ENCODE assay signal across 13 mouse cellular contexts in genomic region chr17:56805784-56806183, GRCm38 (mm10). TPM values are rescaled to one million over a fixed set of nuclear protein-coding genes. Genes with fewer than 3 reads are reported as not detected.
DNase-seq lines count a peak whose midpoint lies in the region; ATAC-seq lines count a peak whose summit lies in the region.
"Had no signal": no experiment of that assay in that cellular context is flagged by ENCODE, and none has a peak within 500 bp of the region (broad histone marks: within the 10 kb centered on the region; RNA-seq: fewer than 3 reads in every experiment).

No protein-coding gene starts in this region.

- H3K36me3 ChIP-seq in limb, embryonic 12.5 days: peaks cover 6% of the 10 kb centered on the region; the same call in 1 of the 2 replicates
- no peaks in the 10 kb centered on the region for H3K36me3 ChIP-seq in limb, embryonic 10.5 days

- no peaks in the 10 kb centered on the region for H3K9me3 ChIP-seq in limb, embryonic 12.5 days
- no peaks in the 10 kb centered on the region for H3K9me3 ChIP-seq in limb, embryonic 10.5 days (replicated peaks)
- H3K9me3 ChIP-seq: embryonic facial prominence, embryonic 12.5 days; forebrain, embryonic 10.5 days; liver, embryonic 15.5 days had no signal

- no peak overlapping the region for H3K4me3 ChIP-seq in limb, embryonic 12.5 days (replicated peaks)
- H3K4me3 ChIP-seq in limb, embryonic 10.5 days: no peak overlapping the region
- H3K4me3 ChIP-seq: embryonic facial prominence, embryonic 12.5 days; forebrain, embryonic 10.5 days; liver, embryonic 15.5 days had no signal

- no peak overlapping the region for H3K27ac ChIP-seq in limb, embryonic 12.5 days
- no peak overlapping the region for H3K27ac ChIP-seq in limb, embryonic 10.5 days
- H3K27ac ChIP-seq: embryonic facial prominence, embryonic 12.5 days; forebrain, embryonic 10.5 days; liver, embryonic 15.5 days had no signal

- peaks cover 10% of the 10 kb centered on the region for H3K27me3 ChIP-seq in limb, embryonic 12.5 days
- peaks cover 33% of the 10 kb centered on the region for H3K27me3 ChIP-seq in limb, embryonic 10.5 days (ENCODE audit: low read depth, poor library complexity, severe bottlenecking)
- H3K27me3 ChIP-seq: liver, embryonic 15.5 days had no signal

- H3K4me2 ChIP-seq in limb, embryonic 12.5 days: no peak overlapping the region
- H3K4me2 ChIP-seq: embryonic facial prominence, embryonic 12.5 days; liver, embryonic 15.5 days had no signal

- no peak for ATAC-seq in limb, embryonic 12.5 days (ENCODE audit: insufficient number of reproducible peaks, insufficient read depth, low FRiP score, low TSS enrichment, low read depth)

- peak overlapping the region; percentile 27; the same call in 1 of the 2 replicates for H3K9ac ChIP-seq in limb, embryonic 12.5 days (replicated peaks)
- H3K9ac ChIP-seq: embryonic facial prominence, embryonic 12.5 days; liver, embryonic 15.5 days had no signal

- peak; percentile 22 for DNase-seq in embryo, embryonic 10.5 days (ENCODE audit: low spot score)
- DNase-seq in embryo, embryonic 9.5 days (ENCODE audit: extremely low spot score): no peak
- no peak for DNase-seq in limb, embryonic 10.5 days (ENCODE audit: low spot score)
- DNase-seq in 416B (ENCODE audit: low read depth): peak; percentile 65
- peak; percentile 41 for DNase-seq in NIH3T3 (ENCODE audit: low read depth)
- DNase-seq in right cerebral cortex, adult 18-20 months: no peak
- no peak for DNase-seq in thymus, postnatal 25 days
- DNase-seq: cerebellum, adult 18-20 months; right cerebral cortex, postnatal 14 days had no signal

- WGBS in limb, embryonic 12.5 days: 65% methylated on average over 1 of the region's 1 CpGs
- 93% methylated on average over 1 of the region's 1 CpGs for WGBS in limb, embryonic 10.5 days

- H3K4me1 ChIP-seq in limb, embryonic 12.5 days (replicated peaks): peaks cover 11% of the 10 kb centered on the region
- H3K4me1 ChIP-seq in limb, embryonic 10.5 days: peaks cover 8% of the 10 kb centered on the region

RNA-seq across cellular contexts. Expression of gene Rfx2, which starts 25.0 kb away (rescaled TPM):
- polyA plus RNA-seq in limb, embryonic 12.5 days (2016; fragmentation: Nextera tagmentation; extraction: Ambion mirVana): 3.6 and 4.1 TPM in 2 replicates
- polyA plus RNA-seq in limb, embryonic 10.5 days (2016; fragmentation: Nextera tagmentation; extraction: Ambion mirVana): 3.2 and 4.5 TPM in 2 replicates

RNA-seq across cellular contexts. Expression of gene Prr22, which starts 35.7 kb away (rescaled TPM):
- polyA plus RNA-seq in limb, embryonic 12.5 days (2016; fragmentation: Nextera tagmentation; extraction: Ambion mirVana): 0.69 and 1.3 TPM in 2 replicates
- polyA plus RNA-seq in limb, embryonic 10.5 days (2016; fragmentation: Nextera tagmentation; extraction: Ambion mirVana): 1.5 and 2.2 TPM in 2 replicates

RNA-seq across cellular contexts. Expression of gene Dus3l, which starts 41.2 kb away (rescaled TPM):
- polyA plus RNA-seq in limb, embryonic 12.5 days (2016; fragmentation: Nextera tagmentation; extraction: Ambion mirVana): 42.0 and 46.7 TPM in 2 replicates
- polyA plus RNA-seq in limb, embryonic 10.5 days (2016; fragmentation: Nextera tagmentation; extraction: Ambion mirVana): 46.0 and 50.3 TPM in 2 replicates

RNA-seq across cellular contexts. Expression of gene Nrtn, which starts 48.5 kb away (rescaled TPM):
- polyA plus RNA-seq in limb, embryonic 12.5 days (2016; fragmentation: Nextera tagmentation; extraction: Ambion mirVana): 18.9 and 19.6 TPM in 2 replicates
- polyA plus RNA-seq in limb, embryonic 10.5 days (2016; fragmentation: Nextera tagmentation; extraction: Ambion mirVana): 10.8 and 12.7 TPM in 2 replicates

Comparison
In these comparisons a context has a peak if more than half of its experiments do, and no peak if none do; other contexts are left out.
1. DNase-seq: peak in embryo, embryonic 10.5 days (single experiment), 416B (single experiment) and NIH3T3 (single experiment); none in embryo, embryonic 9.5 days (single experiment), limb, embryonic 10.5 days (single experiment), right cerebral cortex, adult 18-20 months (single experiment) and thymus, postnatal 25 days (single experiment).